Mouse (Mus musculus): Measurements from ENCODE around the gene Fam131b. TPM values are rescaled to one million over a fixed set of nuclear protein-coding genes. Genes with fewer than 3 reads are reported as not detected.
A peak's percentile ranks its signal among the peaks of the same experiment; 100 is the strongest.

Fam131b gene
- 11.9 and 12.0 TPM in 2 replicates for polyA plus RNA-seq (2012; rRNA removed)

DNA sequence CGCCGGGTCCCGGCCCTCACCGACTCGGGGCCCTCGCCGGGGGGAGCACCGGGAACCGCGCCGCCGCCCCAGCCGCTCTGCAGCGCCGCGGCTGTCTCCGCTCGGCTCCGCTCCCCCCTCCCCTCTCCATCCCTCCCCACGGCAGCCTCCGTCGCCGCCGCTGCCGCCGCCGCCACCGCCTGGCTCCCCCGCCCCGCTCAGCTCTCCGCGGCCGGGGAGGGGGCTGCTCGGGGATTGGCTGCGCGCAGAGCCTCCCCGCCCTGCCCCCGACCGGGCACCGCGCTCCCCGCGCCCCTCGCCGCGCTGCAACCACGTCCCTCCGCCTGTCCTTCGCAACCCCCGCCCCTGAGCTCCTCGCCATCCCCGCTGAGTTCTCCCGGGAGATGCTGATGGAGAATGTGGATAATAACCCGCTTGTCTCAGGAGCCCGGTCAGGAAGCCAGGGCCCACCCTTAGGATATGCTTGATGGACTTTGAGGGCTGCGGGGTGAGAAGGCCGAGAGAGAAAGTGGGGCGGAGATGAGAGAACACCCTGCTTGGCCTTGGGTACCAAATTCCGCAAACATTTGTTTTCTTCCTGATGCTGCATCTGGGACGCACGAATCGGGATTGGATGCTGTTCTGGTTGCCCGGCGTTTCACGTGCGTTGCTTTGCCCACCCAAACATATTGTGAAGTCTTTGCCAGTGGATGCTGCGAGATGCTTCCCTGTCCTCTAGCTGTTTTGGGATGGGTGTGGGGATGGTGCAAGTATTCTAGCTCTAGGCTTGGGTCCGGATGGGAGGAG lies at the start of gene Fam131b:
Gene Fam131b (minus strand): TSS at position 162 of the 786 bp plus-strand sequence.
- TF ChIP-seq CTCF (IDR thresholded peaks at IDR 0.05; ENCODE audit: control insufficient read depth, insufficient read depth, insufficient replicate concordance, low read depth, low read length) (no peak), POLR2A (IDR thresholded peaks at IDR 0.05; ENCODE audit: control insufficient read depth, low read depth, low read length) (no peak)
- H3K36me3 ChIP-seq (ENCODE audit: control insufficient read depth, insufficient read depth, low read length) = no peaks in the 10 kb centered on the region
- peaks cover 4% of the 10 kb centered on the region; the same call in 1 of the 2 replicates for H3K27me3 ChIP-seq (ENCODE audit: control insufficient read depth, insufficient read depth, low read length)
- H3K4me3 ChIP-seq (ENCODE audit: control insufficient read depth, low read depth, low read length) = peak within 1 kb of the TSS; percentile 80
- H3K4me1 ChIP-seq (ENCODE audit: control insufficient read depth, insufficient read depth, low read length) = peaks cover 4% of the 10 kb centered on the region
- H3K27ac ChIP-seq (ENCODE audit: control insufficient read depth, insufficient read depth, low read depth, low read length) = no peak within 1 kb of the TSS

DNA sequence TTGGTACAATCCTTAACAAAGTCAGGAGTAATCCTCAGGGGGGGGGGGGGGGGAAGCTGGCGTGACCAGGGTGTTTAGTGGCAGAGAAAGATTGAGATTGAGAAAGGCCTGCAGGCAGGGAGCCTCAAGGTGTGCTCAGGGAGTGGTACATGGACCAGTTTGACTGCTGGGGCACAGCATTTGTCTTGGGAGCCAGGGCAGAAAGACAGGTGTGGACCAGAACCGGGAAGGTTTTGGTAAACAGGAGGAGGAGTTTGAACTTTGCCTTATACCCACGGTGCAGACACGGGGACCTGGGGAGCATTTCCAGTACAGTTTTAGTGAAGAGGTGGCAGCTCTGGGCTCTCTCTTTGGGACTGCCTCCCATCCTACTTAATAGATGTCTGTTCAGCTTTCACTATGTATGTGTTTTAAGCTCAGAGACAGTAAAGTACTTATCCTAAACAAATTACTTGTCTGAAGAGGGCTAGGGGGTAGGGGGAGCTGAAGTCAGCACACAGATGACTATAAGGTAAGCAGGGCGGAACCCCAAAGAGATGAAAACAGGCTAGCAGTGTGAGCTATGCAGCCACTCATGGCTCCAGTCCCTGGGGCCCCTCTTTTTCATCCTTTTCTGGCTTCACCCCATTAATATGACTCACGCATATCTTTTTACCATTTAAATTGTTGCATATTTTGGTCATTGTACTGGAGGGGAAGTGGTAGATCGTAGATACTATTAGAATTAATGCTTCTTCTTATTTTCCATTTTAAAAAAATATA lies 49.4 kb upstream of the Fam131b start:
- Histone ChIP-seq H3K4me3 (ENCODE audit: control insufficient read depth, low read depth, low read length) (peak overlapping the region; percentile 22; the same call in 1 of the 2 replicates), H3K4me1 (ENCODE audit: control insufficient read depth, insufficient read depth, low read length) (peaks cover 10% of the 10 kb centered on the region), H3K27me3 (ENCODE audit: control insufficient read depth, insufficient read depth, low read length) (no peaks in the 10 kb centered on the region), H3K27ac (ENCODE audit: control insufficient read depth, insufficient read depth, low read depth, low read length) (no peak overlapping the region), H3K36me3 (ENCODE audit: control insufficient read depth, insufficient read depth, low read length) (no peaks in the 10 kb centered on the region)
- TF ChIP-seq POLR2A (IDR thresholded peaks at IDR 0.05; ENCODE audit: control insufficient read depth, low read depth, low read length) (no peak), CTCF (IDR thresholded peaks at IDR 0.05; ENCODE audit: control insufficient read depth, insufficient read depth, insufficient replicate concordance, low read depth, low read length) (no peak)

DNA sequence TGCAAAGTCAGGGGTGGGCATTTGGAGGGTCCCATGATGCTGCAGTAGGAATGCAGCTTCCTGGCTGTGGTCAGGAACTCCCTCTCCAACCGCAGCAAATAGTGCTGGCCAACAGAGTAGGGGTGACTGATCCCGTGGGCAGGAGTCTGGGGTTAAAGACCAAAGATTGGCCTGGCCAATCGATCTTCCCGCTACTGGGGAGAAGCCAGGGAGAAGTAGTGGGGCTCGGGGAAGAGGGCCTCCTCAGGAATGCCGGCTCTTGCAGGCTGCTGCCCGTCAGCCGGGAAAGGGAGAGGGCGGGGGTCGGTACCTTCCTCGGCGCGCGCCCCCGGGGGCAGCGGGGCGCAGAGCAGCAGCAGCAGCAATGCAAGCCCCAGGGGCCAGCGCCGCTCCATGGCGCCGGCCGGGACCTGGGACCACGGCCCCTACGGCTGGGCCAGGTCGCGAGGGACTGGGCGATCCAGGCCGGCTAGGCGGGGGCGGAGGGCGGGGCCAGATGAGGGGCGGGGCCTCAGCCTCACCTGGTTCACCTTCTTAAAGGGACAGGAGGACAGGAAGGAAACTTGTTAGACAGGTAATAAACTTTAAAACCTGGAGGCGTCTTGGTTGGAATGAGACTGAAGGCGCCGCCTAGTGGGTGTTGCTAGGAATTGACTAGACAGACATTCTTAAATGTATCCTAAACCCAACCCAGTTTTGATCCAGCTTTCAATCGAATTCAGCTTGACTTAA lies 48.5 kb upstream of the Fam131b start, which contains the start of gene Epha1:
Gene Epha1 (minus strand): TSS at position 453 of the 732 bp plus-strand sequence.
- peak within 1 kb of the TSS; percentile 49 for H3K4me3 ChIP-seq (ENCODE audit: control insufficient read depth, low read depth, low read length)
- no peak for TF ChIP-seq CTCF (IDR thresholded peaks at IDR 0.05; ENCODE audit: control insufficient read depth, insufficient read depth, insufficient replicate concordance, low read depth, low read length)
- TF ChIP-seq POLR2A (IDR thresholded peaks at IDR 0.05; ENCODE audit: control insufficient read depth, low read depth, low read length) = no peak
- peaks cover 10% of the 10 kb centered on the region for H3K4me1 ChIP-seq (ENCODE audit: control insufficient read depth, insufficient read depth, low read length)
- H3K36me3 ChIP-seq (ENCODE audit: control insufficient read depth, insufficient read depth, low read length) = no peaks in the 10 kb centered on the region
- H3K27me3 ChIP-seq (ENCODE audit: control insufficient read depth, insufficient read depth, low read length) = no peaks in the 10 kb centered on the region
- no peak within 1 kb of the TSS for H3K27ac ChIP-seq (ENCODE audit: control insufficient read depth, insufficient read depth, low read depth, low read length)

DNA sequence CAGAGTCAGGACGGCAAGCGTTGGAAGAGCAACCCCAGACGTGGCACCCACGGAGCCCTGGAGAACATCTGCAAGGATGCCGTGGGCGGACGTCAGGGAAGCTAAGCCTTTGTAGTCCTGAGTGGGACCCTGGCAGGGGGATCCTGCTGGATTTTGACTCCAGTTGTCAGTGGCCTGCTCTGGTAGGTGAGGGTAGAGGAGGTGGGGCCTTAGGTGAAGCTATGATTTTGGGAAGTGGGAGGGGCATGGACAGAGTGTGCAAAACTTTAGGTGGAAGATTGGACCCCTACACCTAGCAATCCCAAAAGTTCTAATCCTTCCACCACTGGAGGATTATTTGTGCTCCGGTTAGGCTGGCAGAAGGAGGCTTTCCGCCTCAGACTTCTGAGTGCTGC lies 48.0 kb upstream of the Fam131b start:
- peaks cover 10% of the 10 kb centered on the region for H3K4me1 ChIP-seq (ENCODE audit: control insufficient read depth, insufficient read depth, low read length)
- no peak for TF ChIP-seq POLR2A (IDR thresholded peaks at IDR 0.05; ENCODE audit: control insufficient read depth, low read depth, low read length)
- TF ChIP-seq CTCF (IDR thresholded peaks at IDR 0.05; ENCODE audit: control insufficient read depth, insufficient read depth, insufficient replicate concordance, low read depth, low read length) = no peak
- no peaks in the 10 kb centered on the region for H3K36me3 ChIP-seq (ENCODE audit: control insufficient read depth, insufficient read depth, low read length)
- H3K27ac ChIP-seq (ENCODE audit: control insufficient read depth, insufficient read depth, low read depth, low read length) = no peak overlapping the region
- H3K27me3 ChIP-seq (ENCODE audit: control insufficient read depth, insufficient read depth, low read length) = no peaks in the 10 kb centered on the region
- peak overlapping the region; percentile 49; the same call in 1 of the 2 replicates for H3K4me3 ChIP-seq (ENCODE audit: control insufficient read depth, low read depth, low read length)

DNA sequence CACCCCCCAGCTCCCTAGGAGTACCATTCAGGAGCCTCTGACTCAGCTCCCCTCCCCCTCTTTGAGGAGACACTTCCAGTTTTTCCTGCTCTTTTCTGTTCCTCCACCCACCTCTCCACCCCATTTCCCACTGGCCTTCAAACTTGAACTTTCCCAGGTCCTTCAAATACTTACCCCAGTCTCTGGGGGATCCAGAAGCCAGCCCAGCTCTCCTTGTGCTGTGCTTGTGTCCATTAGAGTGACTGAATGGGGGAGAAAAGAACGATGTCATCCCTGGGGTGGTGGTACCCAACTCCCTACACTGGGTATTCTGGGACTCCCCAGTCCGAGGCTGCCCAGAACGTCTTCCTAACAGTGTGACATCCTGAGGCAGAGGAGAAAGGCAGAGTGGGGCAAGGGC lies 47.6 kb upstream of the Fam131b start:
- Histone ChIP-seq H3K36me3 (ENCODE audit: control insufficient read depth, insufficient read depth, low read length) (no peaks in the 10 kb centered on the region), H3K27me3 (ENCODE audit: control insufficient read depth, insufficient read depth, low read length) (no peaks in the 10 kb centered on the region), H3K4me3 (ENCODE audit: control insufficient read depth, low read depth, low read length) (no peak overlapping the region), H3K27ac (ENCODE audit: control insufficient read depth, insufficient read depth, low read depth, low read length) (no peak overlapping the region), H3K4me1 (ENCODE audit: control insufficient read depth, insufficient read depth, low read length) (peaks cover 10% of the 10 kb centered on the region)
- no peak for TF ChIP-seq POLR2A (IDR thresholded peaks at IDR 0.05; ENCODE audit: control insufficient read depth, low read depth, low read length)

DNA sequence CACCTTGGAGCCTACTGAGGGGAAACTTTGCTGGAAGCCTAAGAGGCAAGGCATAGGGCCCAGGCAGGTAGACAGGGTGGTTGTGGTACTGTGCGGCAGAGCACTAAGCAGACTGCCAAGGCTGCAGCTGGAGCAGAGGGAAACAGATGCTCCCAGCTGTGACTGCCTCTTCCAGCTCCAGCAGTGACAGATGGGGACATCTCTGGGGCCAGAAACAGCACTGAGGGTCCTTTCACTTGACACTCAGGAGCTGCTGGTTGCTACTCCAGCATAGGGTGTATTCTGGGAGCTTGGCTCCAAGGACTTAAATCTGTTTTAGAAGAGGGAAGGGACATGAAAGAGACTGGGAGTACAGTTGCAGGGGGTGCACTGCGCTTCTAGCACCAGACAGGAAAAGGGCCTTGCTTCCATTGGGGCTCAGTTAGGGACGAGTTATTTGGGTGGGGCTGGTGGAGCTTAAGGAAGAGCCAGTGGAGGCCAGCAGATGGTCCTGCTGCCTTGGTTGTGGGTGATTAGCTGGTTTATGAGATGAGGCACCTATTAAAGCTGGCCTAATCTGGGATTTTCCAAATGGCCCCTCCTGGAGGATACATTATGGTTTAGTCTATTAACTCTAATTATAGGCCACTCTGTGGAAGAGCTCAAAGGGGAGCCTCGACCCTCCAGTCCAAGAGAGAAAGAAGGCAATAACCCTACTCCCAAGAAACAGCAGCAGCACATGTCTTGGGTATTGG lies 46.4 kb upstream of the Fam131b start:
- Histone ChIP-seq H3K27ac (ENCODE audit: control insufficient read depth, insufficient read depth, low read depth, low read length) (no peak overlapping the region), H3K36me3 (ENCODE audit: control insufficient read depth, insufficient read depth, low read length) (no peaks in the 10 kb centered on the region), H3K4me3 (ENCODE audit: control insufficient read depth, low read depth, low read length) (no peak overlapping the region), H3K27me3 (ENCODE audit: control insufficient read depth, insufficient read depth, low read length) (no peaks in the 10 kb centered on the region), H3K4me1 (ENCODE audit: control insufficient read depth, insufficient read depth, low read length) (peaks cover 10% of the 10 kb centered on the region)
- no peak for TF ChIP-seq POLR2A (IDR thresholded peaks at IDR 0.05; ENCODE audit: control insufficient read depth, low read depth, low read length)
- no peak for TF ChIP-seq CTCF (IDR thresholded peaks at IDR 0.05; ENCODE audit: control insufficient read depth, insufficient read depth, insufficient replicate concordance, low read depth, low read length)

Measured in testis, adult 2 months (tissue).